Mouse (Mus musculus): Measurements from ENCODE around the gene Gadd45gip1. TPM values are rescaled to one million over a fixed set of nuclear protein-coding genes. Genes with fewer than 3 reads are reported as not detected.

The Gadd45gip1 gene
- polyA plus RNA-seq, 1 experiment from 2014 or later, result 36.3 TPM

DNA sequence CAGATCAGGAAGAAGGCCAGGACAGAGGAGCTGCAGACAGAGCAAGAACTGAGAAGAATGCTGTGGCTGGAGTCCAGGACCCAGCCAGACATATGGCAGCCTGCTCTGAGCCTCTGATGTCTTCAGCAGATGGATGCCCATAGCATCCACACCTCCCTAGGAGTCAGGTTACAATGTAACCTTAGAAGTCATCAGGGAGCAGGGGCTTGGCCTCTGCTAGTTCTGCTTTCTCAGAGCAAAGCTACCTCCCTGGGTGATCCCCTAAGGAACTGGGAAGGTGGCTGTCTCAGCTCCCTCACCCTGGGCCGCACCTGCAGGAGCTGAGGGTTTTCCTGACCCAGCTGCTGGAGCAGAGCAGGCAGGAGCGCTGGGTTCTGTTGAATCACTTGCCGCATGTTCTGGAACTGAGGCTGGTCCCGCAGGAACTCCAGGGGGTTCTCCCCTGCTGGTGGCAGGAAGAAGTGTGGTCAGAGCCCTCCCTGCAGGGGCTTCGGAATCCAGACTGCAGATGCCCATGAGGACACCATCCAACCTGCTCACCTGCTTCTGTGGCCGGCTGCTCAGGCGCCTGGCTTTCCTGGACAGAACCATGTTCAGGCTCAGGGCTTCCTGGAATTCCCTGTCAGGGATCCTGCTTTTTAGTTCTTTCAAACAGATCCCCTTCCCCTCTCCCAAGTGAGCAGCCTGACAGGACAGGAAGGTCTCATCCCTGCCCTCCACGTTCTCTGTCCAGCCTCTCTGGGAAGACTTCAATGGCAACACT, 6.0 kb downstream of the Gadd45gip1 start:
- Histone ChIP-seq H3K4me1 (replicated peaks; ENCODE audit: control insufficient read depth, insufficient read depth, low read length) (no peaks in the 10 kb centered on the region), H3K4me3 (ENCODE audit: low read depth, low read length) (no peak overlapping the region), H3K9me3 (ENCODE audit: control insufficient read depth) (no peaks in the 10 kb centered on the region), H3K27me3 (replicated peaks; ENCODE audit: control insufficient read depth, insufficient read depth, low read length) (no peaks in the 10 kb centered on the region), H3K36me3 (ENCODE audit: control insufficient read depth, insufficient read depth) (peaks cover 56% of the 10 kb centered on the region), H3K9ac (ENCODE audit: low read depth, low read length) (no peak overlapping the region), H3K27ac (ENCODE audit: low read depth, low read length) (no peak overlapping the region; the same call in 1 of the 2 replicates), H3K4me2 (replicated peaks; ENCODE audit: low read depth) (no peak overlapping the region)
- TF ChIP-seq CTCF (IDR thresholded peaks at IDR 0.05; ENCODE audit: low read depth), result no peak
- no peak for ATAC-seq
- 59% methylated on average over 8 of the region's 8 CpGs for WGBS

DNA sequence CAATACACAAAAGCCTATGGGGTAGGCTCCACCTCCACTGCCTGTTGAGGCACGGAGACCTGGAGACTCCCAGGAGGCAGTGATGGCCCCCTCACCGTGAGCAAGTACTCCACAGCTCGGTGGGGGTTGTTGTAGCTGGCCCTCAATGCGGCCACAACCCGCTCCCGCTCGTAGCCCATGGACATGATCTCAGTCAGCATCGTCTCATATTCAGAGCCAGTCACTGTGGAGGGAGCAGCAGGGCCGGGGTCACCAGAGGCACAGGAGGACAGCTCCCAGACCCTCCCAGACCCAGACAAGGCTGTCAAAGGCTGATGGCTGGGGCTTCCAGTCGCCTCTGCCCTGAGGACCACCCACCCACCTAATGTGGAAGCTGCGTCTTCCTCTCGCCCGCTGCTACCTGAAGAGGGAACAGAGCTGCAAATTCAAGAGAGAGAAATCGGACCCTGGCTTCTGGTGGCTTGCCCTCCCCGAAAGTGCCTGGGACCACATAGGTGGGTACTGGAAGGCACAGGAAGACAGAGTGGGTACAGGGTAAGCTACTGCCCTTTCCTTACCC, 6.7 kb downstream of the Gadd45gip1 start:
- WGBS, result 89% methylated on average over 15 of the region's 15 CpGs
- no peak overlapping the region for H3K4me3 ChIP-seq (ENCODE audit: low read depth, low read length)
- no peak for ATAC-seq
- no peak for TF ChIP-seq CTCF (IDR thresholded peaks at IDR 0.05; ENCODE audit: low read depth)
- H3K9me3 ChIP-seq (ENCODE audit: control insufficient read depth), result no peaks in the 10 kb centered on the region
- H3K27ac ChIP-seq (ENCODE audit: low read depth, low read length), result no peak overlapping the region; the same call in 1 of the 2 replicates
- no peaks in the 10 kb centered on the region for H3K27me3 ChIP-seq (replicated peaks; ENCODE audit: control insufficient read depth, insufficient read depth, low read length)
- H3K9ac ChIP-seq (ENCODE audit: low read depth, low read length), result no peak overlapping the region
- no peaks in the 10 kb centered on the region for H3K4me1 ChIP-seq (replicated peaks; ENCODE audit: control insufficient read depth, insufficient read depth, low read length)
- peaks cover 63% of the 10 kb centered on the region for H3K36me3 ChIP-seq (ENCODE audit: control insufficient read depth, insufficient read depth)
- no peak overlapping the region for H3K4me2 ChIP-seq (replicated peaks; ENCODE audit: low read depth)

DNA sequence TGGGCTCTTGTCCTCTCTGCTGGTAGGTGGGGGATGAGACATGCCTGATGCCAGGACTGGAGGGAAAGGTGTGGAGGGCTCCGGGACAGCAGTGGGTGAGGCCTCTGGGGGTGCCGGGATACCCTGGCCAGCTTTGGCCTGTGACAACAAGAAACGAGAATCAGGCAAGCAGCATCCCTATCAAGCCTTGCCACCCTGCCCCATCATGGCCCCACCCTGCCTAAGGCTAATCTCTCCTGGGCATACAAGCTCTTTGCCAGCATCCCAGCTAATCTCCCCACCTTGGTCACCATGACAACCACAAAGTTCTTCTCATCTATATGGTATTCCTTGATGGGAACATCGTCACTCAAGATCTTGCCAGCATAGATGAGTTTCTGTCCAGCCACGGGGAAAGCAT, 7.2 kb downstream of the Gadd45gip1 start:
- H3K27ac ChIP-seq (ENCODE audit: low read depth, low read length), result no peak overlapping the region; the same call in 1 of the 2 replicates
- H3K9me3 ChIP-seq (ENCODE audit: control insufficient read depth), result no peaks in the 10 kb centered on the region
- TF ChIP-seq CTCF (IDR thresholded peaks at IDR 0.05; ENCODE audit: low read depth), result no peak
- 79% methylated on average over 5 of the region's 5 CpGs for WGBS
- no peaks in the 10 kb centered on the region for H3K4me1 ChIP-seq (replicated peaks; ENCODE audit: control insufficient read depth, insufficient read depth, low read length)
- no peak for ATAC-seq
- peaks cover 68% of the 10 kb centered on the region for H3K36me3 ChIP-seq (ENCODE audit: control insufficient read depth, insufficient read depth)
- H3K9ac ChIP-seq (ENCODE audit: low read depth, low read length), result no peak overlapping the region
- no peak overlapping the region for H3K4me3 ChIP-seq (ENCODE audit: low read depth, low read length)
- no peaks in the 10 kb centered on the region for H3K27me3 ChIP-seq (replicated peaks; ENCODE audit: control insufficient read depth, insufficient read depth, low read length)
- H3K4me2 ChIP-seq (replicated peaks; ENCODE audit: low read depth), result no peak overlapping the region

DNA sequence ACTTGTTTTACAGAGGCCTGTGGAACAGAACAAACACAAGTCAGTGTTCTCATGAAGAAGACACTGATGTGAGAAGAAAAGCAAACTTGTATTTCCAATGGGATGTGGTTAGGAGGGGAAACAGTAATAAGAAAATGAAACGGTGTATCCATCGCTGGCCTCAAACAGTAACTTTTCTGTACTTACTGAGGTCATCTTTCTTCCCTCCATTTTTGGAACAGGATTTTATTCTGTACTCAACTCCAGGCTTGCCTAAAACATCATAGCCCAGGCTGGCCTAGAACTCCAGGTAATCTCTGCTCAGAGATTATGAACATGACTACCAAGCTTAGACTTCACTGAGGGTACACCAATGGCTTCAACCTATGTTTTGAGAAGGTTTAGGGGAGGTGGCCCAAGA, 8.1 kb downstream of the Gadd45gip1 start:
- no peak for TF ChIP-seq CTCF (IDR thresholded peaks at IDR 0.05; ENCODE audit: low read depth)
- H3K4me2 ChIP-seq (replicated peaks; ENCODE audit: low read depth), result peak overlapping the region; percentile 78
- no peaks in the 10 kb centered on the region for H3K4me1 ChIP-seq (replicated peaks; ENCODE audit: control insufficient read depth, insufficient read depth, low read length)
- H3K27ac ChIP-seq (ENCODE audit: low read depth, low read length), result no peak overlapping the region
- no peaks in the 10 kb centered on the region for H3K9me3 ChIP-seq (ENCODE audit: control insufficient read depth)
- no peaks in the 10 kb centered on the region for H3K27me3 ChIP-seq (replicated peaks; ENCODE audit: control insufficient read depth, insufficient read depth, low read length)
- ATAC-seq, result no peak
- WGBS, result 77% methylated on average over 2 of the region's 2 CpGs
- peaks cover 70% of the 10 kb centered on the region for H3K36me3 ChIP-seq (ENCODE audit: control insufficient read depth, insufficient read depth)
- H3K9ac ChIP-seq (ENCODE audit: low read depth, low read length), result no peak overlapping the region
- peak overlapping the region; percentile 77; the same call in 1 of the 2 replicates for H3K4me3 ChIP-seq (ENCODE audit: low read depth, low read length)

DNA sequence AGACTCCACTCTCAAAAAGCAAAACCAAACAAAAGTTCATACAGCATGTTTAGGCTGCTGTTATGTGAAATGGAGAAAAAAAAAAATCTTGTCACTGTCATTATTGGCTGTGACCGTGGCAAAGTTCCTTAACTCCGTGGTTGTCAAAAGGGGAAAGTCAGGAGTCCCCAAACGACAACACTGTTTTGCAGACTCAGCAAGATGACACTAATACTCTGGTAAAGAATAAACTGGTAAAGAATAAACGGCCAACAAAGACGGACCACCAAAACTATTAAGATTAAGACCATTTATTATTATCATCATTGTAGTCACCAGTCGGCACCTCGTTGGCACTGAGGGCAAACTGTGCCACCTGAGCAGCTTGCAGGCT, 8.5 kb downstream of the Gadd45gip1 start:
- peak overlapping the region; percentile 77 for H3K4me3 ChIP-seq (ENCODE audit: low read depth, low read length)
- TF ChIP-seq CTCF (IDR thresholded peaks at IDR 0.05; ENCODE audit: low read depth), result no peak
- H3K9ac ChIP-seq (ENCODE audit: low read depth, low read length), result peak overlapping the region; percentile 73
- H3K4me2 ChIP-seq (replicated peaks; ENCODE audit: low read depth), result peak overlapping the region; percentile 78
- peak overlapping the region; percentile 80 for H3K27ac ChIP-seq (ENCODE audit: low read depth, low read length)
- peaks cover 70% of the 10 kb centered on the region for H3K36me3 ChIP-seq (ENCODE audit: control insufficient read depth, insufficient read depth)
- no peaks in the 10 kb centered on the region for H3K27me3 ChIP-seq (replicated peaks; ENCODE audit: control insufficient read depth, insufficient read depth, low read length)
- no peak for ATAC-seq
- under 1% methylated on average over 7 of the region's 7 CpGs for WGBS
- H3K9me3 ChIP-seq (ENCODE audit: control insufficient read depth), result no peaks in the 10 kb centered on the region
- H3K4me1 ChIP-seq (replicated peaks; ENCODE audit: control insufficient read depth, insufficient read depth, low read length), result no peaks in the 10 kb centered on the region; the same call in 1 of the 2 replicates

DNA sequence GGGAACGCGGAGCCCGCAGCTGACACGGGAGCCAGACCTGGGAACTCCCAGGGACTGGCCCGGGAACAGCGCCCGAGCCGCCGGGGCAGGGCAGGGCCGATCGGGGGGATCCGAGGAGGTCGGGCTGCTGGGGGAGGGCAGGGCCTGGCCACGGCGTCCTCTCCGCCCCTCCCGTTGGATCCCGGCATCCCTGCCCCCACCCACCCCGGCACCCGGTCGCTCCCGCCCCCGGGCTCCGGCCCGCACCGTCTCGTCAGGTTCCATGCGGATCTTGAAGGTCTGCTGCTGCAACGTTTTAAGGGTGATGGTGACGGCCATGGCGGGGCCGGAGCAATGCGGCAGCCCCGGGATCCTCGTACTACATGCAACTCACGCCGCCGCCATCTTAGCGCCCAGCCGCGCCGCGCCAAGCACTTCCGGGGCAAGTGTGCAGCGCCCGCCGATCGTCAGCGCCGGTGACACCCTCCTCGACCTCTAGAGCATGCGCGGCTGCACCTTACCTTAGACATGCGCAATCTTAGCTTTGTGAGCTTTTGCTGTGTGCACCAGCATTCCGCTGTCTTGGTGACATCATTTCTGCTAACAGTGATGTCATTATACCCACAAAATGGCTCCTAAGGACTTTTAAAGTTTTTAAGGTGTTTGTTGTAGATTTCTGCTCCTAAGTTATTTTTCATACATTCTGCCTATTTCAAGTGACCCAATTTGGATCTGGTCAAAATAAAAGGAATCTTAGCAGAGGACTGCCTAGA, 9.1 kb downstream of the Gadd45gip1 start, which contains the start of gene Rad23a:
Rad23a (minus strand) TSS at position 418 of the 752 bp plus-strand sequence.
- TF ChIP-seq CTCF (IDR thresholded peaks at IDR 0.05; ENCODE audit: low read depth), result no peak
- Histone ChIP-seq H3K27ac (ENCODE audit: low read depth, low read length) (peak within 1 kb of the TSS; percentile 80), H3K4me1 (replicated peaks; ENCODE audit: control insufficient read depth, insufficient read depth, low read length) (peaks cover 3% of the 10 kb centered on the region; the same call in 1 of the 2 replicates), H3K4me2 (replicated peaks; ENCODE audit: low read depth) (peak within 1 kb of the TSS; percentile 78), H3K9me3 (ENCODE audit: control insufficient read depth) (no peaks in the 10 kb centered on the region), H3K36me3 (ENCODE audit: control insufficient read depth, insufficient read depth) (peaks cover 72% of the 10 kb centered on the region), H3K4me3 (ENCODE audit: low read depth, low read length) (peak within 1 kb of the TSS; percentile 77), H3K27me3 (replicated peaks; ENCODE audit: control insufficient read depth, insufficient read depth, low read length) (no peaks in the 10 kb centered on the region), H3K9ac (ENCODE audit: low read depth, low read length) (peak within 1 kb of the TSS; percentile 73)
- 0% methylated on average over 55 of the region's 55 CpGs for WGBS
- ATAC-seq, result peak; percentile 94
